Mouse (Mus musculus) heart, adult 2 months (tissue): Measurements from ENCODE around the gene Npnt. TPM values are rescaled to one million over a fixed set of nuclear protein-coding genes. Genes with fewer than 3 reads are reported as not detected.

Experiments
- DNase-seq, 2 experiments: peaks; one replicate each; pipeline ENCODE4 v3.0.0; 2021
- H3K27ac ChIP-seq: fragments of 200-600 bp; 2 replicates; pipeline ENCODE4 v1.8.1; 2022
- H3K27me3 ChIP-seq: fragments of 200-500 bp; 2 replicates; pipeline ENCODE4 v1.6.1; 2012; ENCODE audit warnings: mild to moderate bottlenecking, low read length, inconsistent platforms, mixed read lengths; ENCODE audit not compliant: control insufficient read depth, insufficient read depth
- H3K36me3 ChIP-seq: fragments of 200-500 bp; 2 replicates; pipeline ENCODE4 v1.6.1; 2012; ENCODE audit warnings: low read length, inconsistent platforms; ENCODE audit not compliant: control insufficient read depth, insufficient read depth
- H3K4me1 ChIP-seq: fragments of 200-500 bp; 2 replicates; pipeline ENCODE4 v1.6.1; 2011; ENCODE audit warnings: low read length; ENCODE audit not compliant: control insufficient read depth, insufficient read depth
- H3K4me3 ChIP-seq: fragments of 200-600 bp; 2 replicates; pipeline ENCODE4 v1.8.1; 2022
- H3K79me2 ChIP-seq: fragments of 200-500 bp; replicated peaks from 2 replicates; pipeline ENCODE4 v1.6.1; 2012; ENCODE audit warnings: mild to moderate bottlenecking, inconsistent platforms, low read length, moderate library complexity, mixed read lengths; ENCODE audit not compliant: control insufficient read depth, insufficient read depth
- H3K9ac ChIP-seq: fragments of 200-500 bp; 2 replicates; pipeline ENCODE4 v1.6.1; 2012; ENCODE audit warnings: low read depth, mild to moderate bottlenecking, control low read depth, inconsistent platforms, low read length, mixed read lengths
- CTCF ChIP-seq: fragments of 200-600 bp; IDR thresholded peaks from 2 replicates; pipeline ENCODE4 v1.8.1; 2022; ENCODE audit warnings: antibody characterized with exemption, mild to moderate bottlenecking, moderate library complexity
- EP300 ChIP-seq: fragments of 200-500 bp; IDR thresholded peaks from 2 replicates; pipeline ENCODE4 v1.6.1; 2011; ENCODE audit warnings: low read depth, low read length, control low read depth; ENCODE audit not compliant: insufficient read depth
- POLR2A ChIP-seq: fragments of 200-500 bp; IDR thresholded peaks from 2 replicates; pipeline ENCODE4 v1.6.1; 2011; ENCODE audit warnings: mild to moderate bottlenecking, low read depth, low read length, control low read depth; ENCODE audit not compliant: insufficient read depth
- WGBS: fragments of 180-500 bp; shearing (Covaris S2); methylation state at CpG from one replicate; pipeline ENCODE4 v1.1.7; 2018; 5-methylcytosine and 5-hydroxymethylcytosine counted together
- intact Hi-C: fragments of 180-260 bp; cut with DNase I; formaldehyde crosslinking; loops from one replicate; pipeline ENCODE4 v1.15.1; 2025
- polyA plus RNA-seq: library from polyadenylated mRNA; depleted of rRNA; stranded (reverse); fragments of >200 nt; gene quantifications from 2 replicates; pipeline ENCODE4 v1.2.3, GENCODE M21; 2012
- total RNA-seq, 2 experiments: library from RNA; stranded (reverse); gene quantifications; 2 replicates each; pipeline ENCODE4 v1.2.3; 2021

Gene Npnt
- total and polyA plus RNA-seq, 3 experiments, result 3.1 to 6.7 (median 4.5) TPM

GRCm38 (mm10) chr3:132912420-132912819, 37.7 kb downstream of the Npnt start:
- Histone ChIP-seq H3K36me3 (no peaks in the 10 kb centered on the region), H3K79me2 (no peaks in the 10 kb centered on the region), H3K4me3 (no peak overlapping the region), H3K27ac (no peak overlapping the region), H3K27me3 (no peaks in the 10 kb centered on the region), H3K4me1 (no peaks in the 10 kb centered on the region), H3K9ac (no peak overlapping the region)
- no peak for DNase-seq
- TF ChIP-seq POLR2A, result no peak
- TF ChIP-seq EP300, result no peak
- no peak for TF ChIP-seq CTCF
- intact Hi-C loops, result no loop called here
- 82% methylated on average over 2 of the region's 2 CpGs for WGBS

GRCm38 (mm10) chr3:132911716-132912115, 38.4 kb downstream of the Npnt start:
- Histone ChIP-seq H3K36me3 (no peaks in the 10 kb centered on the region), H3K4me1 (no peaks in the 10 kb centered on the region), H3K9ac (no peak overlapping the region), H3K79me2 (no peaks in the 10 kb centered on the region), H3K27me3 (no peaks in the 10 kb centered on the region), H3K4me3 (no peak overlapping the region), H3K27ac (no peak overlapping the region)
- WGBS, result 55% methylated on average over 4 of the region's 4 CpGs
- TF ChIP-seq CTCF (no peak), EP300 (no peak), POLR2A (no peak)
- DNase-seq, result peak; percentile 19 to 22
- intact Hi-C loops, result no loop called here

GRCm38 (mm10) chr3:132910727-132911126, 39.4 kb downstream of the Npnt start:
- DNase-seq, result no peak

GRCm38 (mm10) chr3:132909736-132910135, 40.4 kb downstream of the Npnt start:
- TF ChIP-seq CTCF (no peak), EP300 (no peak), POLR2A (no peak)
- no peak overlapping the region for H3K27ac ChIP-seq
- H3K27me3 ChIP-seq, result no peaks in the 10 kb centered on the region
- H3K4me1 ChIP-seq, result no peaks in the 10 kb centered on the region
- DNase-seq, result no peak
- H3K4me3 ChIP-seq, result no peak overlapping the region
- H3K36me3 ChIP-seq, result no peaks in the 10 kb centered on the region
- intact Hi-C loops, result no loop called here
- 42% methylated on average over 12 of the region's 12 CpGs for WGBS
- no peaks in the 10 kb centered on the region for H3K79me2 ChIP-seq
- H3K9ac ChIP-seq, result no peak overlapping the region

More at GRCm38 (mm10) chr3:132910727-132911126, 39.4 kb downstream of the Npnt start:
- Histone ChIP-seq H3K4me3 (no peak overlapping the region), H3K27me3 (no peaks in the 10 kb centered on the region), H3K79me2 (no peaks in the 10 kb centered on the region), H3K36me3 (no peaks in the 10 kb centered on the region), H3K4me1 (no peaks in the 10 kb centered on the region), H3K9ac (no peak overlapping the region), H3K27ac (no peak overlapping the region)
- intact Hi-C loops, result no loop called here
- WGBS, result 81% methylated on average over 5 of the region's 5 CpGs
- no peak for TF ChIP-seq CTCF
- no peak for TF ChIP-seq POLR2A
- TF ChIP-seq EP300, result no peak

GRCm38 (mm10) chr3:132907506-132908203, 42.4 kb downstream of the Npnt start:
- no peak overlapping the region for H3K27ac ChIP-seq
- intact Hi-C loops, result no loop called here
- WGBS, result 85% methylated on average over 8 of the region's 8 CpGs
- no peaks in the 10 kb centered on the region for H3K4me1 ChIP-seq
- no peaks in the 10 kb centered on the region for H3K79me2 ChIP-seq
- no peak for DNase-seq
- H3K4me3 ChIP-seq, result no peak overlapping the region
- no peaks in the 10 kb centered on the region for H3K27me3 ChIP-seq
- TF ChIP-seq CTCF (no peak), EP300 (no peak), POLR2A (no peak)
- H3K9ac ChIP-seq, result no peak overlapping the region
- no peaks in the 10 kb centered on the region for H3K36me3 ChIP-seq

GRCm38 (mm10) chr3:132905224-132905930, 44.7 kb downstream of the Npnt start:
- Histone ChIP-seq H3K36me3 (no peaks in the 10 kb centered on the region), H3K27me3 (no peaks in the 10 kb centered on the region), H3K9ac (no peak overlapping the region), H3K79me2 (no peaks in the 10 kb centered on the region), H3K27ac (no peak overlapping the region), H3K4me1 (no peaks in the 10 kb centered on the region), H3K4me3 (no peak overlapping the region)
- TF ChIP-seq EP300 (no peak), POLR2A (no peak), CTCF (no peak)
- DNase-seq, result no peak
- intact Hi-C loops, result no loop called here
- 81% methylated on average over 7 of the region's 7 CpGs for WGBS
